Mouse (Mus musculus): ENCODE data around the gene Aars. TPM values are rescaled to one million over a fixed set of nuclear protein-coding genes. Genes with fewer than 3 reads are reported as not detected.
"Not testable (repeated sequence)": the region's sequence is repeated elsewhere in the genome, so short reads cannot be mapped to it uniquely, and the experiment has no call there.

Aars gene
- total RNA-seq (2021) = 100 to 1,000 TPM; 114 to 165 TPM
- long read RNA-seq, experiment 1, full-length matches to known transcripts = 142 of 257 reads
- long read RNA-seq, experiment 1, partial matches to known transcripts = 101 of 257 reads
- long read RNA-seq, experiment 1, other reads (novel, unspliced or antisense) = 14 of 257 reads
- long read RNA-seq, experiment 2, full-length matches to known transcripts = 21 of 62 reads
- long read RNA-seq, experiment 2, partial matches to known transcripts = 17 of 62 reads
- long read RNA-seq, experiment 2, other reads (novel, unspliced or antisense) = 24 of 62 reads

- no peak for DNase-seq
These were observed at the start of gene Aars for GRCm38 (mm10) chr8:111032916-111033315. Aars (plus strand) TSS chr8:111033144.

- no peak for DNase-seq
These were observed 44.9 kb upstream of the Aars start for GRCm38 (mm10) chr8:110987805-110988744.

- no peak for DNase-seq
These were observed 42.9 kb upstream of the Aars start for GRCm38 (mm10) chr8:110990017-110990416.

GRCm38 (mm10) chr8:110996641-110997430 is 36.1 kb upstream of the Aars start:
- no peak for DNase-seq

- peak; percentile 91 to 94 for DNase-seq
These were observed 35.1 kb upstream of the Aars start, which contains the start of gene Ddx19a for GRCm38 (mm10) chr8:110997547-110998531. Ddx19a (minus strand) TSS chr8:110997800.

- not testable (repeated sequence) for DNase-seq
These were observed 22.5 kb upstream of the Aars start for GRCm38 (mm10) chr8:111010230-111010991.

GRCm38 (mm10) chr8:111026609-111027008 is 6.3 kb upstream of the Aars start:
- not testable (repeated sequence) for DNase-seq

- peak; percentile 94 to 95 for DNase-seq
These were observed 5.5 kb upstream of the Aars start for GRCm38 (mm10) chr8:111027391-111027937.

GRCm38 (mm10) chr8:111029589-111029988 is 3.4 kb upstream of the Aars start:
- no peak for DNase-seq

GRCm38 (mm10) chr8:111030045-111030444 is 2.9 kb upstream of the Aars start:
- no peak for DNase-seq

- DNase-seq = no peak
These were observed 1.4 kb upstream of the Aars start, which contains the start of gene Ddx19b for GRCm38 (mm10) chr8:111031572-111031971. Ddx19b (minus strand) TSS chr8:111031751.

GRCm38 (mm10) chr8:111033482-111034215 is 705 bp downstream of the Aars start:
- DNase-seq = peak; percentile 95 to 97

- DNase-seq = peak; percentile 52 to 53
These were observed 1.3 kb downstream of the Aars start for GRCm38 (mm10) chr8:111034276-111034675.

- DNase-seq = no peak
These were observed 3.6 kb downstream of the Aars start for GRCm38 (mm10) chr8:111036591-111036990.

GRCm38 (mm10) chr8:111042546-111042945 is 9.6 kb downstream of the Aars start:
- DNase-seq = no peak

GRCm38 (mm10) chr8:111044003-111044734 is 11.2 kb downstream of the Aars start:
- peak; percentile 58 to 59 for DNase-seq

GRCm38 (mm10) chr8:111048694-111049093 is 15.8 kb downstream of the Aars start:
- DNase-seq = no peak

- no peak for DNase-seq
These were observed 16.2 kb downstream of the Aars start for GRCm38 (mm10) chr8:111049106-111049505.

Measured in adrenal gland, postnatal 36 days (tissue).